Mouse (Mus musculus) large intestine, adult 2 months (tissue): ENCODE data around the gene Gm47955. TPM values are rescaled to one million over a fixed set of nuclear protein-coding genes. Genes with fewer than 3 reads are reported as not detected.
"Not testable (repeated sequence)": the region's sequence is repeated elsewhere in the genome, so short reads cannot be mapped to it uniquely, and the experiment has no call there.

Experiments used
- DNase-seq: peaks from one replicate; pipeline ENCODE4 v3.0.0-alpha.2; 2012; ENCODE audit warnings: low read depth, low spot score
- WGBS: fragments of 180-500 bp; shearing (Covaris S2); methylation state at CpG from one replicate; pipeline ENCODE4 v1.1.7; 2018; 5-methylcytosine and 5-hydroxymethylcytosine counted together
- polyA plus RNA-seq: library from polyadenylated mRNA; depleted of rRNA; stranded (reverse); fragments of >200 nt; gene quantifications from 2 replicates; pipeline ENCODE4 v1.2.3, GENCODE M21; 2012; rRNA removed

Gene Gm47955
- polyA plus RNA-seq = not detected in 2 replicates

DNA sequence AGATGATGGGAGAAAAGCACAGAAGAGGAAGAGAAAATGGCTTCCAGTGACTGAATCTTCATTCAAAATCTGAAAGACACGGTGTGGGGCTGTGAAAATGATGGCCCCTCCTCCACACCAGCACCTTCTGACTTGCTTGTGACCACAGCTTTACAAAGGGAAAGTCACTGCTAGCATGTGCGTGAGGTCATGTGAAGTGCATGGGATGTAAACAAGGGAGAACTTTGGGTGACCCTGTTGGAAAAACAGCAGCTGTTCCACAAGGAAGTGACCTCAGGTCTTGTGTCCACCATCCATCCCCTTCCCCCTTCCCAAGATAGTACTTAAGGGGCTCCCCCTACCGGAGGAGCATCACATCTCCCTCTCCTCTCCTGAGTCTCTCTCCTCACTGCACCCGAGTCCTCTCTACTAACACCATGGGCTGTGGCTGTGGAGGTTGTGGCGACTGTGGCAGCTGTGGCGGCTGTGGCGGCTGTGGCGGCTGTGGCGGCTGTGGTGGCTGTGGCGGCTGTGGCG lies at the start of gene Gm47955:
Gene Gm47955, plus strand, starts transcription at position 417 of the 516 bp plus-strand sequence.
- WGBS = 84% methylated on average over 11 of the region's 11 CpGs
- no peak for DNase-seq

- WGBS = 63% methylated on average over 3 of the region's 3 CpGs
These were observed 47.1 kb upstream of the Gm47955 start, which contains the start of gene A030005L19Rik for GRCm38 (mm10) chr1:82913025-82913424. Gene A030005L19Rik, plus strand, starts transcription at chr1:82913325.

GRCm38 (mm10) chr1:82913434-82913833 lies 46.7 kb upstream of the Gm47955 start:
- 86% methylated on average over 5 of the region's 5 CpGs for WGBS
- not testable (repeated sequence) for DNase-seq

More at GRCm38 (mm10) chr1:82913025-82913424, 47.1 kb upstream of the Gm47955 start, which contains the start of gene A030005L19Rik:
- DNase-seq = no peak

DNA sequence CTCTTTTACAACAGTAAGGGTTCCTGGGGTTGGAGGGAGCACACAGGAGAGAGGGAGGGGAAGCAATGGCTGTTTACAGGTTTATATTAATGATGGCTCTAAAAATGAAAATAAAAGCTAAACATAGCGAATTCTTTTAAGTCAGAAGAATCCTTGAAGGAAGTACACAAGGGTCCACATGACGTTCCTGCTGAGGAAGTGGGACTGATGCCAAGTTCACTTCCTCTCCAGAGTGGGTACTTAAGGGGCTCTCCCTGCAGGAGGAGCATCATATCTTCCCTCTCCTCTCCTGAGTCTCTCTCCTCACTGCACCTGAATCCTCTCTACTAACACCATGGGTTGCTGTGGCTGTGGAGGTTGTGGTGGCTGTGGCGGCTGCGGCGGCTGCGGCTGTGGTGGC lies 35.4 kb upstream of the Gm47955 start, which contains the start of gene A030014E15Rik:
Gene A030014E15Rik, plus strand, starts transcription at position 268 of the 400 bp plus-strand sequence.
- no peak for DNase-seq
- 75% methylated on average over 6 of the region's 6 CpGs for WGBS

GRCm38 (mm10) chr1:82930558-82930957 lies 29.5 kb upstream of the Gm47955 start:
- WGBS = 87% methylated on average over 3 of the region's 3 CpGs

GRCm38 (mm10) chr1:82931326-82931725 lies 28.8 kb upstream of the Gm47955 start, which contains the start of gene Gm6217:
Gene Gm6217, minus strand, starts transcription at chr1:82931399.
- DNase-seq = not testable (repeated sequence)

More at GRCm38 (mm10) chr1:82930558-82930957, 29.5 kb upstream of the Gm47955 start:
- DNase-seq = not testable (repeated sequence)

DNA sequence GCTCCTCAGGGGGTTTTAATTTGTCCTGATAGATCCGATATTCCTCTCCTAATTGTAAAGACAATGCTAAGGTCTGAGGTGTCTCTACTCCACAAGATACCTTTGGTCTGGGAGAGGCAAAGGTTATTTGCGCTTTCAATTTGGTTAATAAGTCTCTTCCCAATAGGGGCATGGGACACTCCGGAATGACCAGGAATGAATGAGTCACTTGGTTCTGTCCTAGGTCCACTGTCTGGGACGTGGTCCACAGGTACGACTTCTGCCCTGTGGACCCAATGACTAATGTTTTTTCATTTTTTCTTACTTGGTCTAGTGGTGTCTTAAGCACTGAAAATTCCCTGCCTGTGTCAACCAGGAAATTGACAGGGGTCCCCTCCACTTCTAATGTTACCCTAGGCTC lies 21.4 kb upstream of the Gm47955 start:
- DNase-seq = no peak
- WGBS = 91% methylated on average over 5 of the region's 5 CpGs

More at GRCm38 (mm10) chr1:82931326-82931725, 28.8 kb upstream of the Gm47955 start, which contains the start of gene Gm6217:
- WGBS = no CpG with 5 or more reads among the region's 6 CpGs

DNA sequence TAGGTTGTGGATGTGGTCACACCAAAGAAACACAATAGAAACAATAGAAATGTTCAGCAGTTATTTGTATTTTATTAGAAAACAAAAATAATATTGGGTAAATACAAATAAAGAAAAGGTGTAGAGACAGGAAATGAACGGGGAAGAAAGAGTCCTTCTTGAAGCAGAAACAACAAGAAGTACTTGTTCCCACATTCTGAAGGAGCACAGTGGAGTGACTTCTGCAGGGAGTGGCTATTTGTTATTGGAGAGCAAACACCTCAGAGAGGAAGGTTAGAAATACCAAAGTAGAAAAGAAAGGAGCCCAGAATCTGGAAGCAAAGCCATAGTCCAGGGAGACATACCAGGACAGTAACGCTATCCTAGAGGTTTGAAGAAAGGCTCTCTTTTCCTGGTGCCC lies 17.6 kb upstream of the Gm47955 start:
- DNase-seq = not testable (repeated sequence)
- 71% methylated on average over 2 of the region's 2 CpGs for WGBS

GRCm38 (mm10) chr1:82943295-82943694 lies 16.8 kb upstream of the Gm47955 start, which contains the start of gene A030003K21Rik:
Gene A030003K21Rik, minus strand, starts transcription at chr1:82943388.
- no CpG with 5 or more reads among the region's 6 CpGs for WGBS
- DNase-seq = not testable (repeated sequence)

- not testable (repeated sequence) for DNase-seq
- 100% methylated on average over 2 of the region's 2 CpGs for WGBS
These were observed 14.1 kb upstream of the Gm47955 start for GRCm38 (mm10) chr1:82946029-82946428.

- WGBS = 89% methylated on average over 2 of the region's 2 CpGs
- DNase-seq = no peak
These were observed 11.5 kb upstream of the Gm47955 start for GRCm38 (mm10) chr1:82948601-82949000.

GRCm38 (mm10) chr1:82955913-82956312 lies 4.2 kb upstream of the Gm47955 start, which contains the start of gene Gm7544:
Gene Gm7544, minus strand, starts transcription at chr1:82956013.
- not testable (repeated sequence) for DNase-seq

- 63% methylated on average over 3 of the region's 3 CpGs for WGBS
These were observed 6.3 kb downstream of the Gm47955 start for GRCm38 (mm10) chr1:82966413-82966812.

DNA sequence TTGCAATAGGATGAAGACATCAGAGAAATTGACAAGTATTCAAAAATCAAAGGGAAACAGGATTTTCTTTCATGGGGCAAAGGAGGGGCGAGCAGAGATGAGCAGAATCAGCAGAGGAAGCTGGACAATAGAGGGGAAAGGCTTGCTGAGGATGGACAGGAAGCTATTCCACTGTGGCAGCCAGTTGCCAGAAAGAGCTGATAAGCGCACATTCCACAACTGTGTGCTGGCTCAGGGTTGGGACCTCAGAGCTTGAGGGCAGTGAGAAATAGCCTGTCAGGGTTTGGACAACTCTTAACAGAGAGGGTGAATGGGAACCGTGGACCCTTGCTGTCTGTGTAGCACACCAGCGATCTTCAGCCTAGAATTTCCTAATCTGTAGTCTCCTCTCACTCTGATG lies 12.0 kb downstream of the Gm47955 start:
- WGBS = 51% methylated on average over 4 of the region's 4 CpGs
- DNase-seq = no peak

More at GRCm38 (mm10) chr1:82966413-82966812, 6.3 kb downstream of the Gm47955 start:
- no peak for DNase-seq

- no peak for DNase-seq
- 75% methylated on average over 1 of the region's 1 CpGs for WGBS
These were observed 13.2 kb downstream of the Gm47955 start for GRCm38 (mm10) chr1:82973244-82973643.

GRCm38 (mm10) chr1:82973901-82974300 lies 13.8 kb downstream of the Gm47955 start:
- no peak for DNase-seq
- 44% methylated on average over 6 of the region's 6 CpGs for WGBS

GRCm38 (mm10) chr1:82974342-82974741 lies 14.3 kb downstream of the Gm47955 start:
- 68% methylated on average over 9 of the region's 9 CpGs for WGBS
- DNase-seq = no peak

GRCm38 (mm10) chr1:82975750-82976149 lies 15.7 kb downstream of the Gm47955 start:
- DNase-seq = no peak
- WGBS = 62% methylated on average over 5 of the region's 5 CpGs

DNA sequence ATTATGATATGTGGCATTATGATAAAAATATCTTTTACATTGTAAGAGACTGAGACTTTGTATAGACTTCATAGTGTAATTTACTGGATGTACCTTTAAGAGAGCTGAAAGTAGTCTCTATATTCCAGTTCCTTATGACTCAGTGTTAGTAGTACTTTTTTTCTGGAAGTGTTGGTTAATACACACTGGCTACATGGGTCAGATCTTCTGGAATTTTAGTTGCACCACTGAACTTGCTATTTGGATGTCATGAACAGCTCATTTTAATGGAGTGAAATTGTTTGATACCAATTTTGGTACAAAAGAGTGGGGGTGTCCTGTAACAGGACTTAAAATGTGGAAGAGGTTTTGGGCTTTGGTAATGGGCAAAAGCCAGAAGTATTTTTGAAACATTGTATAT lies 17.8 kb downstream of the Gm47955 start:
- DNase-seq = no peak

GRCm38 (mm10) chr1:82986738-82987137 lies 26.7 kb downstream of the Gm47955 start:
- 88% methylated on average over 6 of the region's 6 CpGs for WGBS

GRCm38 (mm10) chr1:82987530-82988198 lies 27.6 kb downstream of the Gm47955 start:
- WGBS = 33% methylated on average over 4 of the region's 4 CpGs
- DNase-seq = no peak

More at GRCm38 (mm10) chr1:82986738-82987137, 26.7 kb downstream of the Gm47955 start:
- no peak for DNase-seq
